Mouse (Mus musculus): ENCODE data around the gene Rgs9.

DNA sequence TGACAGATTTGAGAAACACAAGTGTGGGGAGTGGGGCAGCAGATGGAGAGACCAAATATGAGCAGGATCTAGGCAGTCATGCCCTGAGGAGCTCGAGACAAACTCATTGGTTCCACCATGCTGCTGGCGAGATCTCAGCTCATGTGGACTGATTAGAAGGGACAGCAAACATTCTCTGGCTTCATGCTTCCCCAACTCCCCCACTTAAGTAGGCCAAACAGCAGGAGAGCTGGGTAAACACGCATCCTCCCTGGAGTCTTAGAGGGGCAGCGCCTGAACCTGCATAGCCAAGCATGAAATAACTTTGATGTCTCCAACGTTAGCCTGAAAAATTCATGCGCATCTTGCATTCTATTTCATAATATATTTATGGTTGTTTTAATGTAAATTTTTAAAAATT, 65.1 kb downstream of the Rgs9 start:
- TF ChIP-seq CTCF (IDR thresholded peaks at IDR 0.05; ENCODE audit: extremely low read depth, insufficient read depth, insufficient read length, insufficient replicate concordance) = no peak
- no peak for TF ChIP-seq POLR2A (IDR thresholded peaks at IDR 0.05; ENCODE audit: low read depth, low read length)

Measured in spleen, adult 2 months (tissue).